ENCODE assay signal across 8 mouse cellular contexts in the genomic region with DNA sequence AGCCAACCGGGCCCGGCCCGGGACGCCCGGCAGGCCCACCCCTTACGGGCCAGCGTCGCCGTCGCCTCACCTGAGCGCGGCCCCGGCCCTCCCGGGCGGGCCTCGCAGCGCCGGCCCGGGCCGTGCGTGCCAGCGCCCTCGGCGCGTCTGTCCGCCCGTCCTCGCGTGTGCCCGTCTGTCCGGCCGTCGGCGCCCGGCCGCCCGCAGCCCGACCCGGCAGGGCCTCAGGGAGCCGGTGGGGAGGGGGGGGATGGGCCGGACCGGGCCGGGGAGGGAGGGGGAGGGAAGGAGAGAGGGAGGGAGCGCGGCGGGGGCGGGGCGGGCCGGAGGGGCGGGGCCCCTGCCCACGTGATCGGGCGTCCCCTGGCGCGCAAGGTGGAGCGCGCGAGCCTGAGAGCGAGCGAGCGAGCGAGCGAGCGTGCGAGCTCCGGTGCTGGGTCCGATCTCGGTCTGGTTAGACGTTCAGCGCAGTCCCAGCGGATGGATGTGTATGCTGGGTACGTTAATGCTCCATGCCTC. TPM values are rescaled to one million over a fixed set of nuclear protein-coding genes. Genes with fewer than 3 reads are reported as not detected.
DNase-seq lines count a peak whose midpoint lies in the region; ATAC-seq and TF ChIP-seq lines count a peak whose summit lies in the region.

A gene (minus strand): TSS at position 325 of the 519 bp plus-strand sequence.

- WGBS in forebrain, embryonic 12.5 days, result under 1% methylated on average over 27 of the region's 72 CpGs
- WGBS in lung, embryonic 14.5 days, result under 1% methylated on average over 44 of the region's 72 CpGs
- WGBS in olfactory bulb, adult 2 months, result under 1% methylated on average over 65 of the region's 72 CpGs

- peak; percentile 79 for DNase-seq in ES-CJ7 (ENCODE audit: low read depth, low spot score)
- peak; percentile 60 for DNase-seq in c-Kit-positive CD71-positive TER-119-negative erythroid progenitor cells, embryonic 14.5 days (ENCODE audit: low read depth)
- peak; percentile 69 to 70 for DNase-seq in heart, postnatal 10 days
- peak; percentile 80 to 88 for DNase-seq in kidney, postnatal 4 days
- peak; percentile 89 for DNase-seq in lung, embryonic 14.5 days
- DNase-seq in thymus, adult 18-20 months, result peak; percentile 33 to 35

- H3K4me2 ChIP-seq in forebrain, embryonic 12.5 days, result peak within 1 kb of the TSS; percentile 88
- H3K4me2 ChIP-seq in lung, embryonic 14.5 days, result peak within 1 kb of the TSS; percentile 82

- TF ChIP-seq POLR2A in olfactory bulb, adult 2 months (IDR thresholded peaks at IDR 0.05; ENCODE audit: insufficient read depth, low read depth, low read length), result 0 out of 2 replicates have a peak, but pooled peaks have one; percentile 38

- intact Hi-C loops in heart, postnatal 10 days (cut with DNase I), result no loop called here

- H3K9me3 ChIP-seq in forebrain, embryonic 12.5 days, result no peaks in the 10 kb centered on the region
- H3K9me3 ChIP-seq in lung, embryonic 14.5 days (ENCODE audit: low read depth, low read length), result no peaks in the 10 kb centered on the region

- H3K27me3 ChIP-seq in forebrain, embryonic 12.5 days, result no peaks in the 10 kb centered on the region
- no peaks in the 10 kb centered on the region; the same call in 1 of the 2 replicates for H3K27me3 ChIP-seq in lung, embryonic 14.5 days (ENCODE audit: insufficient read depth, low read length)

- H3K4me3 ChIP-seq in forebrain, embryonic 12.5 days (replicated peaks), result peak within 1 kb of the TSS; percentile 95
- H3K4me3 ChIP-seq in lung, embryonic 14.5 days (ENCODE audit: low read depth, low read length), result peak within 1 kb of the TSS; percentile 84
- peak within 1 kb of the TSS; percentile 100 for H3K4me3 ChIP-seq in olfactory bulb, adult 2 months (ENCODE audit: insufficient read depth, low read depth, low read length)

- H3K9ac ChIP-seq in forebrain, embryonic 12.5 days, result peak within 1 kb of the TSS; percentile 99
- H3K9ac ChIP-seq in lung, embryonic 14.5 days, result peak within 1 kb of the TSS; percentile 97

- peak; percentile 89 for ATAC-seq in forebrain, embryonic 12.5 days (ENCODE audit: low FRiP score)
- peak; percentile 86 for ATAC-seq in lung, embryonic 14.5 days (ENCODE audit: insufficient read depth)

- peaks cover 26% of the 10 kb centered on the region for H3K4me1 ChIP-seq in forebrain, embryonic 12.5 days
- H3K4me1 ChIP-seq in lung, embryonic 14.5 days (ENCODE audit: insufficient read depth), result peaks cover 4% of the 10 kb centered on the region; the same call in 1 of the 2 replicates
- H3K4me1 ChIP-seq in olfactory bulb, adult 2 months (ENCODE audit: control insufficient read depth, insufficient read depth, low read length), result 0 out of 2 replicates have a peak, but pooled peaks cover 3% of the 10 kb centered on the region

- no peak for TF ChIP-seq CTCF in lung, embryonic 14.5 days (IDR thresholded peaks at IDR 0.05; ENCODE audit: low read depth)
- TF ChIP-seq CTCF in olfactory bulb, adult 2 months (IDR thresholded peaks at IDR 0.05; ENCODE audit: insufficient read depth, low read depth, low read length), result no peak

- H3K36me3 ChIP-seq in forebrain, embryonic 12.5 days (replicated peaks), result no peaks in the 10 kb centered on the region
- H3K36me3 ChIP-seq in lung, embryonic 14.5 days (ENCODE audit: insufficient read depth), result no peaks in the 10 kb centered on the region

- peak within 1 kb of the TSS; percentile 89 for H3K27ac ChIP-seq in forebrain, embryonic 12.5 days
- H3K27ac ChIP-seq in lung, embryonic 14.5 days (ENCODE audit: low read depth), result peak within 1 kb of the TSS; percentile 88
- peak within 1 kb of the TSS; percentile 86 for H3K27ac ChIP-seq in olfactory bulb, adult 2 months (ENCODE audit: insufficient read depth, low read depth, low read length)

RNA-seq across cellular contexts. Expression of the gene that starts here (rescaled TPM):
- 37.8 and 38.3 TPM in 2 replicates for polyA plus RNA-seq in forebrain, embryonic 12.5 days (2016; fragmentation: Nextera tagmentation; extraction: Ambion mirVana)
- total RNA-seq in heart, postnatal 10 days (2021), result 10 to 100 TPM; 40.5 to 40.7 TPM
- polyA plus RNA-seq in lung, embryonic 14.5 days (2014; fragmentation: Nextera tagmentation; extraction: Ambion mirVana), result 27.1 and 28.4 TPM in 2 replicates
- polyA plus RNA-seq in olfactory bulb, adult 2 months (2012; ENCODE audit: insufficient read depth, insufficient read length, low replicate concordance, missing spikeins), result 44.1 TPM in 1 of 2 replicates, not detected in the other

Comparison
In these comparisons a context has a peak if more than half of its experiments do, and no peak if none do; other contexts are left out.
1. Peak in every context shown above with its lines: DNase-seq, ATAC-seq, H3K4me3 ChIP-seq and H3K27ac ChIP-seq.
2. DNase-seq: peak in every context shown above with its lines; median percentile 89 in lung, embryonic 14.5 days; 84 in kidney, postnatal 4 days; 79 in ES-CJ7; 70 in heart, postnatal 10 days; 60 in c-Kit-positive CD71-positive TER-119-negative erythroid progenitor cells, embryonic 14.5 days; 34 in thymus, adult 18-20 months.